Mouse (Mus musculus) heart, embryonic 11.5 days (tissue): ENCODE measurements around the gene 1700001C19Rik. TPM values are rescaled to one million over a fixed set of nuclear protein-coding genes. Genes with fewer than 3 reads are reported as not detected.

Experiments
- ATAC-seq: fragments of 200-750 bp; cut with Nextera tagmentation; replicated peaks from 2 replicates; pipeline ENCODE4 v1.8.0; 2017; ENCODE audit warnings: moderate library complexity; ENCODE audit not compliant: insufficient number of reproducible peaks, low FRiP score, low TSS enrichment
- H3K27ac ChIP-seq: fragments of 300-500 bp; sonication (generic); 2 replicates; pipeline ENCODE4 v1.5.1; 2014; ENCODE audit warnings: mild to moderate bottlenecking, low read depth, low read length
- H3K27me3 ChIP-seq: fragments of 300-500 bp; sonication (generic); 2 replicates; pipeline ENCODE4 v1.6.1; 2014; ENCODE audit warnings: mild to moderate bottlenecking, low read length, mixed read lengths; ENCODE audit not compliant: control insufficient read depth, insufficient read depth
- H3K36me3 ChIP-seq: fragments of 300-500 bp; sonication (generic); 2 replicates; pipeline ENCODE4 v1.6.1; 2014; ENCODE audit warnings: mild to moderate bottlenecking, low read length, moderate library complexity, mixed read lengths; ENCODE audit not compliant: control insufficient read depth, insufficient read depth
- H3K4me1 ChIP-seq: fragments of 300-500 bp; sonication (generic); 2 replicates; pipeline ENCODE4 v1.6.1; 2014; ENCODE audit warnings: low read length; ENCODE audit not compliant: control insufficient read depth, insufficient read depth
- H3K4me2 ChIP-seq: fragments of 300-500 bp; sonication (generic); 2 replicates; pipeline ENCODE4 v1.6.1; 2014; ENCODE audit warnings: mild to moderate bottlenecking, moderate library complexity
- H3K4me3 ChIP-seq: fragments of 300-500 bp; sonication (generic); 2 replicates; pipeline ENCODE4 v1.5.1; 2014; ENCODE audit warnings: low read depth, low read length
- H3K9ac ChIP-seq: fragments of 300-500 bp; sonication (generic); 2 replicates; pipeline ENCODE4 v1.6.1; 2014; ENCODE audit warnings: mild to moderate bottlenecking, low read depth, low read length, moderate library complexity
- H3K9me3 ChIP-seq: fragments of 300-500 bp; sonication (generic); replicated peaks from 2 replicates; pipeline ENCODE4 v1.6.1; 2016; ENCODE audit warnings: low read length; ENCODE audit not compliant: control insufficient read depth
- WGBS: fragments of 180-500 bp; shearing (Covaris S2); extraction: QIAGEN DNeasy Blood & Tissue Kit; methylation state at CpG from one replicate; pipeline ENCODE4 v1.1.7; 2014; ENCODE audit not compliant: insufficient replicate concordance; 5-methylcytosine and 5-hydroxymethylcytosine counted together
- polyA plus RNA-seq: library from polyadenylated mRNA; unstranded; fragments of >200 nt; fragmentation: Nextera tagmentation; extraction: Ambion mirVana; gene quantifications from 2 replicates; pipeline ENCODE4 v1.2.1, GENCODE M21; 2014

The 1700001C19Rik gene
- polyA plus RNA-seq, 1 experiment from 2014 or later, result 1.2 TPM

GRCm38 (mm10) chr17:47467659-47468058, 30.5 kb upstream of the 1700001C19Rik start:
- H3K9ac ChIP-seq, result no peak overlapping the region; the same call in 1 of the 2 replicates
- H3K27ac ChIP-seq, result no peak overlapping the region
- H3K4me2 ChIP-seq, result peak overlapping the region; percentile 63; the same call in 1 of the 2 replicates
- ATAC-seq, result no peak
- 61% methylated on average over 11 of the region's 11 CpGs for WGBS
- no peaks in the 10 kb centered on the region for H3K36me3 ChIP-seq
- peak overlapping the region; percentile 34; the same call in 1 of the 2 replicates for H3K4me3 ChIP-seq
- H3K9me3 ChIP-seq, result no peaks in the 10 kb centered on the region
- peaks cover 35% of the 10 kb centered on the region for H3K4me1 ChIP-seq
- peaks cover 36% of the 10 kb centered on the region for H3K27me3 ChIP-seq

GRCm38 (mm10) chr17:47466284-47466683, 29.1 kb upstream of the 1700001C19Rik start:
- WGBS, result 38% methylated on average over 9 of the region's 9 CpGs
- no peak overlapping the region for H3K9ac ChIP-seq
- H3K36me3 ChIP-seq, result no peaks in the 10 kb centered on the region
- ATAC-seq, result no peak
- no peak overlapping the region for H3K27ac ChIP-seq
- peaks cover 36% of the 10 kb centered on the region for H3K27me3 ChIP-seq
- no peak overlapping the region for H3K4me3 ChIP-seq
- no peaks in the 10 kb centered on the region for H3K9me3 ChIP-seq
- H3K4me2 ChIP-seq, result no peak overlapping the region
- H3K4me1 ChIP-seq, result peaks cover 36% of the 10 kb centered on the region

- Histone ChIP-seq H3K4me2 (no peak overlapping the region), H3K4me3 (no peak overlapping the region), H3K4me1 (peaks cover 36% of the 10 kb centered on the region), H3K27ac (no peak overlapping the region), H3K27me3 (peaks cover 36% of the 10 kb centered on the region), H3K9ac (no peak overlapping the region), H3K9me3 (no peaks in the 10 kb centered on the region), H3K36me3 (no peaks in the 10 kb centered on the region)
- ATAC-seq, result no peak
- 63% methylated on average over 11 of the region's 11 CpGs for WGBS
Observed at GRCm38 (mm10) chr17:47465016-47465415, 27.8 kb upstream of the 1700001C19Rik start.

GRCm38 (mm10) chr17:47464248-47464965, 27.2 kb upstream of the 1700001C19Rik start:
- H3K27me3 ChIP-seq, result peaks cover 32% of the 10 kb centered on the region
- no peak overlapping the region for H3K27ac ChIP-seq
- no peak overlapping the region for H3K4me3 ChIP-seq
- H3K36me3 ChIP-seq, result no peaks in the 10 kb centered on the region
- no peak for ATAC-seq
- H3K4me1 ChIP-seq, result peaks cover 36% of the 10 kb centered on the region
- no peak overlapping the region for H3K4me2 ChIP-seq
- no peaks in the 10 kb centered on the region for H3K9me3 ChIP-seq
- WGBS, result 39% methylated on average over 12 of the region's 12 CpGs
- H3K9ac ChIP-seq, result no peak overlapping the region

- Histone ChIP-seq H3K4me2 (no peak overlapping the region; the same call in 1 of the 2 replicates), H3K9me3 (no peaks in the 10 kb centered on the region), H3K9ac (no peak overlapping the region), H3K36me3 (no peaks in the 10 kb centered on the region), H3K4me3 (no peak overlapping the region), H3K4me1 (peaks cover 29% of the 10 kb centered on the region), H3K27ac (peak overlapping the region; percentile 16; the same call in 1 of the 2 replicates), H3K27me3 (peaks cover 24% of the 10 kb centered on the region)
- WGBS, result 26% methylated on average over 9 of the region's 9 CpGs
- no peak for ATAC-seq
Observed at GRCm38 (mm10) chr17:47462728-47463388, 25.7 kb upstream of the 1700001C19Rik start.

GRCm38 (mm10) chr17:47462209-47462608, 25.0 kb upstream of the 1700001C19Rik start:
- peaks cover 28% of the 10 kb centered on the region for H3K4me1 ChIP-seq
- no peak for ATAC-seq
- H3K9me3 ChIP-seq, result no peaks in the 10 kb centered on the region
- WGBS, result 55% methylated on average over 7 of the region's 7 CpGs
- peaks cover 17% of the 10 kb centered on the region for H3K27me3 ChIP-seq
- H3K4me3 ChIP-seq, result no peak overlapping the region
- H3K27ac ChIP-seq, result peak overlapping the region; percentile 16; the same call in 1 of the 2 replicates
- no peaks in the 10 kb centered on the region for H3K36me3 ChIP-seq
- no peak overlapping the region; the same call in 1 of the 2 replicates for H3K4me2 ChIP-seq
- no peak overlapping the region for H3K9ac ChIP-seq

- H3K9ac ChIP-seq, result no peak overlapping the region
- H3K27ac ChIP-seq, result no peak overlapping the region
- peaks cover 30% of the 10 kb centered on the region for H3K4me1 ChIP-seq
- H3K27me3 ChIP-seq, result peaks cover 13% of the 10 kb centered on the region
- H3K36me3 ChIP-seq, result no peaks in the 10 kb centered on the region
- no peak overlapping the region for H3K4me3 ChIP-seq
- H3K4me2 ChIP-seq, result no peak overlapping the region
- no peaks in the 10 kb centered on the region for H3K9me3 ChIP-seq
- 40% methylated on average over 3 of the region's 3 CpGs for WGBS
- no peak for ATAC-seq
Observed at GRCm38 (mm10) chr17:47461688-47462087, 24.5 kb upstream of the 1700001C19Rik start.

GRCm38 (mm10) chr17:47459341-47459919, 22.3 kb upstream of the 1700001C19Rik start:
- no peak overlapping the region for H3K27ac ChIP-seq
- no peak for ATAC-seq
- WGBS, result 46% methylated on average over 3 of the region's 3 CpGs

More at GRCm38 (mm10) chr17:47459341-47459919, 22.3 kb upstream of the 1700001C19Rik start:
- Histone ChIP-seq H3K4me2 (no peak overlapping the region), H3K9ac (no peak overlapping the region), H3K27me3 (no peaks in the 10 kb centered on the region), H3K4me1 (peaks cover 31% of the 10 kb centered on the region), H3K36me3 (no peaks in the 10 kb centered on the region), H3K9me3 (no peaks in the 10 kb centered on the region), H3K4me3 (no peak overlapping the region)
